Mouse (Mus musculus) thymus, adult 2 months (tissue): ENCODE data around the gene Tshz2.
A peak's percentile ranks its signal among the peaks of the same experiment; 100 is the strongest.

Experiments
- CTCF ChIP-seq: fragments of 200-500 bp; IDR thresholded peaks from 2 replicates; pipeline ENCODE4 v1.5.1; 2012; ENCODE audit warnings: mild to moderate bottlenecking, control low read depth, low read length, moderate library complexity, borderline replicate concordance; ENCODE audit not compliant: control insufficient read depth, poor library complexity, insufficient read depth; ENCODE audit errors: extremely low read depth
- POLR2A ChIP-seq: fragments of 200-500 bp; IDR thresholded peaks from 2 replicates; pipeline ENCODE4 v1.6.1; 2012; ENCODE audit warnings: mild to moderate bottlenecking, low read length, control low read depth, moderate library complexity; ENCODE audit not compliant: control insufficient read depth, poor library complexity, insufficient read depth; ENCODE audit errors: extremely low read depth

DNA sequence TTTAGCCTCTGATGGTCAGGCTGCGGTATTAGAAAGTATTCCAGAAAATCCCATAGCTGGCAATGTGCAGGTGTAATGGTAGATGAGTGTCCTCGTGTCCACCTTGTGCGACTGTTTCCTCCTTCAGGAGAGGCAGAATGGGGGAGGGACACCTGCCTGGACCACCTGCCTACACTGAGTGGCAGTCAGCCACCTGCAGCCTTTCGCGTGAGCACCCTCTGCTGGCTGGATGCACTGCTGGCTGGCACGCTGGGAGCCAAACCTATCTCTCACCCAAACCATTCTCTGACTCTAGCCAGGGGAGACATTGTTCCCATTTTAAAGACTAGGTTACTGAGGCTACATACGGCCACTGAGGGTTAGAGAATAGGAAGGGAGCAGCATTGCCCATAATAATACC is 216.3 kb downstream of the Tshz2 start:
- no peak for TF ChIP-seq POLR2A
- TF ChIP-seq CTCF: peak; percentile 82
